Mouse (Mus musculus) lung, postnatal 4 days (tissue): ENCODE measurements around the gene Nbas.
A peak's percentile ranks its signal among the peaks of the same experiment; 100 is the strongest.

Experiments
- DNase-seq, 2 experiments: peaks; one replicate each; pipeline ENCODE4 v3.0.0; 2021

The Nbas gene

DNA sequence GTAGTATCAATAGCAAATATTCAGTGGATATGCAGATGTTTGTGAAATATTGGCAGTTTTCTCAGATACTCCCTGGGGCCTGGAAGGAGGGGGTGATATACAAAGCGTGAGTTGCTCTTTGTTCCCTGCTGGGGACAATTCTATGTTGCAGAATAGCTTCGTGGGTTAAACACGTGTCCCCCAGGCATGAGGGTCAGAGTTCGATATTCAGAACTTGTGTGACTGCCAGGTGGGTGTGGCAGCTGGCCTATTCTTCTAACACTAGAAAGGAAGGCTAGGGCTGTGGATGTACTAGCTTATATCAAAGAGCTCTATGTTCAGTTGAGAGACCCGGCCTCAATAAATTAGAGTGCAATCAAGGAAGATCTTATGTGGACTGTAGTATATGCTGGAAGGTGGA, 274.9 kb downstream of the Nbas start:
- DNase-seq = no peak

DNA sequence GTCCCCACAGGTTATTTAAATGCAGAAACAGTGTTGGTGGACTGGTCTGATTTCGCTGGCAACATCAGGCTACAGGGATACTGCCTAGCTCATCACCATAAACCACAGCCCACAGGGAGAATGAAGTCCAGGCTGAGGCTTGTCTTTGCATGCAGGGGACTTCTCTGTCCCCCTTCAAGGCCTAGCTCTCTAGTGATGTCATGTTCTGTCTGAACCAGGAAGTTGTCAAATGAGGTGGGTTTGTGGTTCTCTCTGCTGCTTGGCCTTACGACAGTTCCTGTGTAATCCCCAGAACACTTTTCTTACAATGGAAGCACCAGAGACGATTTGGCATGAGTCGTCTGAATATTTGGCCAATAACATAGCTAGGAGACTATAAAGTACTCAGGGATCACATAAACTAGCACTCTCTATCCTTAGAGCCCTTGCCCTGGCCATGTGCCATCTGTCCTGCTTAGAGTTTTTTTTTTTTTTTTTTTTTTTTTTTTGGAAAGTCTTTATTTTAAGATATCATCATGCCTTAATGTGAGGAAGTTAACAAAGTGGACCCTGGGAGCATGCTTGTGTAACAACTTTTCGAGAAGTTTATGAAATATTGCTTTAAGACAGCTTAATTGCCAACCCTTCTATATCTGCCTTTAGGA, 294.8 kb downstream of the Nbas start:
- DNase-seq = no peak

DNA sequence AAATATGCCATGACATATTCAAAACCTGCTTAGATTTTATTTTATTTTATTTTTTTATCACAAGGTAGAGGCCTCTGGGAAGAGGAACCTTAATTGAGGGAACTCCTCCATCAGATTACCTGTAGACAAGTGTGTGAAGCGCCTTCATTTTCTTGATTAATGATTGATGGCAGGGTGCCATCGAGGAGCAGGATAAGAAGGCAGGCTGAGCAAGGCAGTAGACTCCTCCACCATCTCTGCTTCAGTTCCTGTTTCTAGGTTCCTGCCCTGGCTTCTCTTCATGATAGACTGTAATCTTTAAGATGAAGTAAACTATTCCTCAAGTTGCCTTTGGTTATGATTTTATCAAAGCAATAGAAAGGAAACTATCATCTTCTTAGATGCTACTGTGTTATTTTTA, 295.4 kb downstream of the Nbas start:
- no peak for DNase-seq

DNA sequence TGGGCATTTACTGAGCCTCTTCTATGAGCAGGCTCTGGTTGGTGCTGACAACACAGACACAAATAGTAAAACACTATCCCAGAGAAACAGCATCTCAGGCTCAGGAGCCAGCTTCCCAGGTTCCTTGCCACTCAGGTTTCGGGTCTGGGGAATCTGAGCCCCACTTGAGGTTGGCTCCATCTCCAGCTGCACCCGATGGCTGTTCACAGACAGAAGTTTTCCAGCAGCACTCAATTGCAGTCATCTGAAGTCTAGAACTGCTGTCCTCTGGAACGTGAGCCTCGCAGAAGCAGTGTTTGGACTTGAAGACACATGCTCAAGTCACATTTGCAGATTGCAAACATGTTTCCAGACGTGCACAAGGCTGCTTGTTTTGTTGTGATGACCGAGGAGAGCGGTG, 297.5 kb downstream of the Nbas start:
- no peak for DNase-seq

DNA sequence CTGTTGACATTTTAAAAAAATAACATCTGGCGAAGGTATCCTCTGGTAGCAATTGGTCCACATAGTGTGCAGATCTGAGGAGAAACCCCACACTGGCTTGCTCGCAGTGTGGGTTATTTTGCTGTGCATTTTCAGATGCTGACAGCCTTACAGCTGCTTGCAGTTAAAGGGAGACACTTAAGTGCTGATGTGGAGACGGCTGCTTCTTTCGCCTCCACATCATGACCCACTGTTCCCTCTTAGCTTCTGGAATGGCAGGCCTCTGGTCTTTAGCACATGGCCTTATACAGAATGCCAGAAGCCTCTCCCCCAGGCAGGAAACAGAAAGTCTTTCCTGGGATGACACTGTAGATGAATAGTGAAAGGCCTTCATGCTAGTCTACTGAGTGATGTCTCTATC, 306.2 kb downstream of the Nbas start:
- no peak for DNase-seq

DNA sequence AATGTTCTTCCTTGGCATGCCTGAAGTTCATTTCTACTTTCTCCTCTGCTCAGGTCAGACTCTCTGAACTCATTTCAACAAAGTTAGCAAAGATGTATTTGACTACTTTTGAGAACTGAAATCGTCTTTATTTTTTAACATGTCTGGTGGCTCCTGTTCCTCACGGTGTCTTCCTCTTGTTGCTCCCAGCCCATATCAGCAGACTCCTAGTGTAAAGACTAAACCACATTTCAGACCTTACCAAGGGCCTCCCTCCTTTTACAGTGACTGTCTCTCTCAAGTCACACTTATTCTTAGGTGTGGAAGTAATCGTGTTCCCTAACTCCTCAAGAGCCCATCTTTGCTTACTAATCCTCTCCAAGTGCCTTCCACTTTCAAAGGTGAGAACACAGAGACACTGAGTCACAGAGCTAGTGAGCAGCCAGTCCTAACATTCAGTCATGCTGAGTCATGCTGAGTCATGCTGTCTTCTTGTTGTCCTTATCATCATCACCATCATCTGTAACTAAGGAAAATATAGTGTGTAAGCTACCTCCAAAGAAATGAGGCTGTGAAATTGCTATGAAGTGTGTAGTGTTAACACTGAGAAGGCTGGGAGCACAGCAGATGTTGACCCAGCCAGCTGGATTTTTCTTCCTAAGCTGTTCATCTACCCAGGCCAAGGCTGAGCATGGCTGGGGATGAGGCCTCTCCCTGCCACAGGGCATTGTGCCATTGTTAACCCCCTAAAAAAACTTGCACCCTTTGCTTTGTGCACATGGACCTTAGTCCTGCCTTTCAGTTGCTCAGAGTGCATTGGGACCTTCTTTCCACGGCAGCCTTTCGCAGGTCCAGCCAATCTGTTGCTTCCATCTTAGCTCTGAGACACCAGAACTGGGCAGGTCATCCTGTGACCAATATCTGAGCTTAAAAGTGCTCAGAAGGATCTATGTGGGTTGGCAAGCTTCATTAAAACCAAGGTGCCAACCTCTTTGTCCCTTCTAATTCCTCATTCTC, 307.0 kb downstream of the Nbas start:
- DNase-seq = no peak

DNA sequence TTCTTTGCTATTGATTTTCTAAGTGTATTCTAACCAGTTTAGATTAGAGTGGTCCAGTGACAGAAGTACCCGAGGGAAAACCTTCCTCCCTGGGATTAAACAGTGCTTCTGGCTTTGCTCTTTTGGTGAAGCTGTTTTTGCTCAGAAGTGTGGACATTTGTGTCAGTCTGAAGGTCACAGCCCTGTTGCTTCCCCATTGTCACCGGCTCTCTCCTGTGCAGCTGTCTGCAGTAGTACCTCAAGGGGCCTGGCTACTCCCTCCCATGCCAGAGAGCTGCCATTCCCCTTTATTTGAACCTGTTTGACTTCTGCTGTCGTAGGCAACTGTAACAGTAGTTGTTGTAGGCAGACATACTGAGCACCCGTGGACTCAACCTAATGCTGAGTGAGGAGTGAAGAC, 307.8 kb downstream of the Nbas start:
- no peak for DNase-seq

DNA sequence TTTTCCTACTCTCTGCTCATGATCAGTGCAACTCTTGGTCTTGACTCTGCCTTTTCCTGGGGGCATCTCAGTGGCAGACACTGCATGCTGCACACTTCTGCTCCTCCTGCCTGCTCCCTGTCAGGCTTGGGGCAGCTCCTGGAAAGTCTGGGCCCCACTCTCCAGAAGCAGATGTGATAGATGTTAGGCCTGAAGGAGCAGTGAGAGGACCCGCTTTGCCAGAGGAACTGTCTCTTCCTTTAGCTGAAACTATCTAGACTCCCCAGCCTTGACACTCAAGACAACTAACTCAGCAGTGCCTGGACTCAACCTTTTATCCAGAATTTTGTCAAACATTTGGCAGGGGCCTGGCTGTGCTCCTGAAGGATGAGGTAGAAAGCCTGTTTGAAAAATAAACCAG, 311.9 kb downstream of the Nbas start:
- no peak for DNase-seq

DNA sequence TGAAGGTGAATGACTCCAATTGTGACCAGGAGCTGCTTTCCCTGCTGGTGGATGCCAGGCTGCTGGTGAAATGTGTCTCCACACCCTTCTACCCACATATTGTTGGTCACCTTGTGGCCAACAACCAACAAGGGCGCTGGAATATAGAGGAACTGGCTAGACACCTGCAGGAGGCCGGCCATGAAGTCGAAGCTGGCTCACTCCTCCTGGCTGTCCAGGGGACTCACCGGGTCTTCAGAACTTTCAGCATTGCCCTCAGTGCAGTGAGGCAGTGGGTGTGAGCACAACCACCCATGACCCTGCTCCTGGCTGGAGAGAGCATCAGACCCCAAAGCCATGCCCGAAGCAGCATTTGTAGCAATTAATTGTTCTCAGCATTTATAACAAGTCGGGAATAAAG, 314.5 kb downstream of the Nbas start:
- DNase-seq = no peak

DNA sequence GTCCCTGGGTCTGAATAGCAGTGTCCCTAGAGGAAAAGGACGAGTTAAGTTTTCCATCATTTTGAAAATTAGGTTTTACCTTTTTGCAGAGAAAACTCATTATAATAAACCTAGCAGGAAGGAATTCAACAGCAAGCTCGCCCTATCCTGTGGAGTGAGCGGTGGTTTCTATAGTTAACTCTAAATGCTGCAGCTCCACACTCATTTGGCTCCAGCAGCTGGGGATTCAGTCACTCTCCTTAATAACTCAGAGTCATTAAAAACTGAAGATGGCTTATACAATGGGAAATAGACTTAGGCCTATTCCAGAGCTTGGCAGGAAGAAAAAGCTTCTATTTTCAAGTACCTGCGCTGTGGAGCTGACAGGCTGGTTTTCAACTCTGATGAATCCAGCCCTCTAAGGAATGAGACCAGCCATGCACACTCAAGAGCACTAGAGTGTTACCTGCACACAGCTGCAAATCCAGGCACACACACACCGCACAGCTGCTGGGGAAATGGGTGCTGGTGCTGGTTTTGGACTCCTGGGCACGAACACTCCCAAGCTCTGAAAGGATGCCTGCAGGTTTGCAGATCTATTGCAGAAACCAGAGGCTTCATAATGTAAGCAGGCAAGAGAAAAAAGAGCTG, 316.7 kb downstream of the Nbas start:
- DNase-seq = no peak

DNA sequence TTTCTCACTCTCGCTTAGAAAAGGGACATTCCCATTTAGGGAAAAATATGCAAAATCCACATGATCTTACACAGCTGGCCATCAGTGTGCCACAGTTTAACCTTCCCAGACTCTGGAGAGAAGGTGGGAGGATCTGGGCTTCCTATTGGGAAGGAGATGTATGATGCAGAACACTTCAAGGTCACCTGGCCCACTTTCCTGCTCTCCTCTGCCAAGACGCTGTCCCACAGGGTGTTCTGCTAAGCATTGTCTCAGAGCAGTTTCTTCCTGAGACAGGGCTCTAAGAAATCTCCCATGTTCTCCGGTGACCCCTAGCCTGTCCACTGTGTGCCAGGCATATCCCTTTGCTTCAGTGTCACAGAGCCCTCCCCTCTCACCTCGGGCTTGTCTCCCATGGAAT, 318.7 kb downstream of the Nbas start:
- no peak for DNase-seq

DNA sequence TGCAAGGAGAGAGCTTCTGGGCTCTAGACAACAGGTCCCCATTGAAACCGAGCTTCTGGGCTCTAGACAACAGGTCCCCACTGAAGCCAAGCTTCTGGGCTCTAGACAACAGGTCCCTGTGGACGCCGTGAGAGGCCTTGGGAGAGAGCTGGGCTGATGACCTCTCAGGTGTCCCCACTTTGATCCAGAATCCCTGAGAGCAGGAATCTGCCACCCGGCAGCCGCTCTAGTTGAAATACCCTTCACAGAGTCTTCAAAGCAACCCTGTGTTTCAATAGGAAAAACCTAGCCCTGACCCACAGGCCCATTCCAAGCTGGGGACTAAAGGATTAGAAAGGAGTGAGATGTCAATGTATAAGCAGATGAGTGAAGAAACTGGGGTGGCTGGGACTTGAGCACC, 320.1 kb downstream of the Nbas start:
- DNase-seq = no peak

DNA sequence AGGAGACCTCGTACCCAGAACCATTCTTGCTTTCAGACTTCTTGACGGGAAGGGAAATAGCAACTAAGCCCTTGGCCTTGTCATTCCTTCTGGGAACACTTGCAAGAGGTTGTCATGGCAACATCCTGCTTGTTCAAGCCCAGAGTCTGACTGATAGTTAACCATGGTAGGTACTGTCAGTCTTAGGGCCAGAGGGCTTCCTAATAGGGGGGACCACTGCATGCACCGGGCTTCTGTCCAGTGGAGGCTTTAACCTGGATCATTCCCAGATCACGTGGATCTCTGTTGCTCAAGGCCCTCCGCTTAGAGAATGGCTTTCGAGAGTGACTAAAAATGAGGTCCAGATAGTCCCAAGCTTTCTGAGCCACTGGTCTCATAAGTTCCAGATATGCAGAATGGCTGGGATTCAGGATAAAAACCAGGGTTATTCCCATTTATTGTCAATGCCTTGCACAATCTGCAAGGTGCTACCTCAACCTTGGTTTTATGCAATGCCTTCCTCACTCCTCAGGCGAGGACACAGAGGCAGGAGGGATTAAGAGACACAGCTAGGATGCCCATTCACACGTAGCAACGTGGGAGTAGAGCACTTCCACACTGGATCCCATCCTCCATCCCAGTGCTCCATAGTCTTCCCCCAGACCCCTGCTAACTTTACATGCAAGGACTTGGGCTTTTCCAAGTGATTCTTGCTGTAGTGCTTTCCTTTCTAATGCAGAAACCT, 326.0 kb downstream of the Nbas start:
- no peak for DNase-seq

DNA sequence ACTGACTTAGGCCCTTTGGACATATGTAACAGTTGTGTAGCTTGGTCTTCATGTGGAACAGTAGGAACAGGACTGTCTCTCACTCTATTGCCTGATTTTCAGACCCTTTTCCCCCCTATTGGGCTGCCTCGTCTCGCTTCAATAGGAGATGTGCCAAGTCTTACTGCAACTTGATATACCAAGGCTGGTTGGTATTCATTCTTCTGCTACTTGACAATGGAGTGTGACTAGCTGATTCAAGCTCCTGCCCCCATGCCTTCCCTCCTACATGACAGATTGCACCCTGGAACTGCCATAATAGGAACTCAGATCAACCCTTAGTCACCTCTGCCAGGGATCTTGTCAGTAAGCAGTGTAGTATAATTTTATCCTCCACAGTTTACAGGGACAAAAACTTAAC, 328.1 kb downstream of the Nbas start:
- DNase-seq = no peak

DNA sequence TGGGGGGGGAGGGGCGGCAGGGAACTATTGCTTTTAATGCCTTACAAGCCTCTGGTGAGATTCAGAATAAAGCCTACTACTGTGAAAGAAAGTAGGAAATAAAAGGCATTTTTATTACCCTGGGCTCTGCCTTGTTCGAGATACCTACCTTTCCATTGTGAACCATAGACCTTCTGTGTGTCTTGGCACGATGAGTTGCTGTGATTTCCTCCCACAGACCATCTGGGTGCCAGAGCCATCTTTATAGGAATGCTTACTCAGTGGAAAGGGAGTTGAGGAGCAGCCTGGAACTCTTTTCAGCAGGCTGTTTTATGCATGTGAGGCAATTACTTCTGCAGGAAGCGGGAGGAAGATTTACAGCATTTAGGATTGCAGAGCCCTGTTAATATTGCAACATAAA, 329.6 kb downstream of the Nbas start:
- DNase-seq = no peak

DNA sequence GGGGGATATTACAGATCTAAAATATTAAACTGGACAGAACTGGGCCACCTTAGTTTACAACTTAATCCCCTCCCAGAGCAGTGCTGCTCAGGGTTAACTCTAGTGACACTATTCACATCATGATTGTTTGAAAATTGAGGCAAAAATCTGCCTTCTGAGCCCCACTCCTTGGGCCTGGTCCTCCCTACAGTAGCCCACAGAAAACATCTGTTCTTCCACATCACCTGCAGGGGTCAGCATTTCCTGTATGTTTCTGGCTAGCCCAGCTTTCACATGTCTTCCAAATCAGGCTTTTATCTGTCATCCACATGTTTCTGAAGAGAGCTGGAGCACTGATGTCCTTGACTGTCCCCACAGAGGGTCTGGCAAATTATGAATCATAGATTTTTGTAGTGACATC, 333.5 kb downstream of the Nbas start:
- DNase-seq = peak in 1 of 2 experiments; percentile 7

DNA sequence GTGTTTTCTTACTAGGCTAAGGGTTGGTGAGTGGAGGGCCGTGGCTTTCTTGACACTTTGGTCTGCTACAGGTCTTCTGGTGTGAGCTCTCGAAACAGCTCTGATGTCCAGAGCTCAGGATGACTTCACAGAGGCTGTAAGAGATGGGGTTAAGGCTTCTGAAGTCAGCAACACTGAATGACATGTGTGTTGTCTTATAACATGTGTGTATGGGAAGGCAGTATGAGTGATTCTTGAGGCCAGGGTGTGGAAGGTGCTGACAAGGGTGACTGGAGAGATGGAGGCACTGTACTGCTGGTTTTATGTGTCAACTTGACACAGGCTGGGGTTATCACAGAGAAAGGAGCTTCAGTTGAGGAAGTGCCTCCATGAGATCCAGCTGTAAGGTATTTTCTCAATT, 338.1 kb downstream of the Nbas start:
- DNase-seq = no peak

DNA sequence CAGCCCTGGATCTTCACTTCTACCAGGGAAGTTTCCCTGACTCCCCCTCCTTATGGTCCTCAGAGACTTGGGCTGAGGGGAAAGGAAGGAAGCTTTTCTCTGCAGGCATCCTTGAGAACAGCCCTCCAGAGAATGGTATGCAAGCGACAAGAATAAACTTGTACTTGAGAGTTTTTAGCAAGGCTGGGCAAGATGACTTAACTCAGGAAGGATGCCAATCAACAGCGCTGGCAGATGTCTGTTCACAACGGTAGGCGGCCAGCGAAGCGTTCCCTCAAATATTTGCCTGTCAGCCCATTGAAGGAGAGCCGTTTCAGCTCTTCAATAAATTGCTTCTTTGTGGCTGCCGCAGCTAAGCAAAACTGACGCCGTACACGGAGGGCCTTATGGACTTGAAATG, 340.1 kb downstream of the Nbas start:
- no peak for DNase-seq

DNA sequence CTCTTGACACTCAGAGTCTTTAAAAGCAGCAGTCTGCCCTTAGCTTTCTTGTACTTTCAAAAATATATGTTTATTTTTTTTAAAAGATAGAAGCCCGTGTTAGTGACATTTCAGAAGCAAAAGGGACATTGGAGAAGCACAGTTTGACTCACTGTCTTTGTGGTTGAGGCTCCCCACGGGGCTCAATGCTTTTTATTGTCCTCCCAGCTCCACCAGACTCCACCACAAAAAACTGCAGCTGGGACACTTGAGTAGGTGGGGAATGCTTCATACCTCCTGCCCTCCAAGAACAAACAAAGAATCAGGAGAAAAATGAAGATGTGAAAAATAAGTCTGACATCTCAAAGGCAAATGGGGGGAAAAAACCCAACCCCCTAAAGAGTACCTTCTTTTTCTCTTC, 344.1 kb downstream of the Nbas start:
- no peak for DNase-seq

DNA sequence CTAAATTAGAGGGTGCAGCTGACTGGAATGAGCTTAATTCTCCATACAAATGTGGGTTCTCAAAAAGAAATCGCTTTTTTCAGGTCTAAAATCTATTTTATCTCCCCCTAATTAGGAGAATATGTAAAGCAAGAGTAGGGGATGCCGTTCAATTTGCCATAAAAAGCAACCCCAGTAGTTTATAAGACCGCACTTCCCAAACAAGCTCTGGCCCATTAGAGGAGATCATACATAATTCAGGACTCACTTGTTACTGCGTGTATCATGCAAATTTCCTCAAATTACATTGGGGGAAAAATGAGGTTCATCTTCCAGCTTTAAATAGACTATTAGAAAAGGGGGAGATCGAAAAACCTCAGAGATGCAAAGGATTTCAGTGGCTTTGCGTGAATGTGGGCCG, 346.7 kb downstream of the Nbas start:
- no peak for DNase-seq

DNA sequence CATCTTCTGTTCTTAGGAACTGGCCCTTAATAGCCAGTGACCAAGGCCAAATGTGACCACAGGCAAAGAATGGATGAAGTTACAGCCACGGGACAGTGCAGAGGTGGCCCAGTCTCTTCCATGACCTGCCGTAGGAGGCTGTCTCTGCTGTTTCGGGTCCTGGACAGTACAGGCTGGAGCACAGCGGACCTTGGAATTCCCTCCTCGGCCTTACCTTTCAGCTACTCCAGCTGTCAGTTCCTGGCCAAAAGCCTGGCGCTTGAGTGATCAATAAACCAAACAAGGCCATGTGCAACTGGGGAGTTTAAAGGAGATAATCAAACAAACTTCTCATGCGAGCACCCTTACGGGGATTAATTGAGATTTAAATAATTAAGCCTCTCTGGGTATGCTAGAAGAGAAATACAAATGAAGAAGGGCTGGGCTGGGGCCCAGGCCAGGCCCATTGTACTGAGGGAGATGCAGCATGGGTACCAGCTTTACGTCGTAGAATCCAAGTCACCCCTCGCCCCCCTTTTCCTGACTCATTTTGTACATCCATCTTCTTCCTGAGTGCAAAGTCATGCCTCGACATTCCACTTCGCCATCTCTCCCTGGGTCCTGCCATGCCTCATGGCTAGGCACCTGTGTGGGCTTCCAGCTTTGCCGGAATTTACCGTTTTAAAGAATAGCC, 353.4 kb downstream of the Nbas start:
- DNase-seq = no peak

DNA sequence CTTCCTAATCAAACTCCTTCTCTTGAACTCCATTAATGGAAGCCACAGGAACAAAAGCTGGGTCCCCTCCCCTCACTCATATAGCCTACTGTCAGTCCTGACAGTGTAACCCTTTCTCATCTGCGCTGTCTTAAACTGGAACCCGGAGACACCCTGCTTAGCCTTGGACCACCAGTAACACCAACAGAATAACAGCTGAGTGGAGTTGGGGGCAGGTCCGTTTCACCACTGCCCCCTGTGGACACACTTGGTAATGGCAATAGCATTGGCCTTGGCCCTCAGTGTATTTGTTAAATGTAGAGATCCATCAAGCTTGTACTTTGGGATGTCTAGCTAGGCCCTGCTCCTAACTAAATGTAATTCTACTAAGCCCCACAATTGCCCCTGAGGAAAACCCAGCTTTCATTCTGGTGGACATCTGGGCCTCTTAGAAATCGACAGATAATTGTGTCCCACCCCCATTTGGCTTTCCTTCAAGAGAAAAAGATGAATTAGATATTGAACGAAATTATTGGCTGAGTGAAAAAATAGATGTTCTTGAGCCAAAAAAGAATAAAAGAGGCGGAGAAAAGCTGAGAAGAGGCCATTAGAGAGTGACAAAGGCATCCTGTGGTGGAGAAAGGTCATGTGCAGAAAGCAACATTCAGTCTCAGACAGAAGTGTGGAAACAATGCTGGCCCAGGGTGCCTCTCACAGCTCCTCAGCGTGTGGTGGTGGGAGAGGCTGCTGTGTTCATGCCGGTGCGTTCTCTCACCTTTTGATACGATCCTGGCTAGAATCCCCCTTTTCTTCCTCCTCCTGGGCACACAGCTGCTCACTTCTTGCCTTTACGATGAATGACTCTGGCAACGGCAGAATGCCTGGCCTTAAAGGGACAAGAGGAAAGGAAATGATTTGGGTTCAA, 358.1 kb downstream of the Nbas start:
- DNase-seq = peak in 1 of 2 experiments; percentile 10
